Comparison of ENCODE assay signal across 8 mouse cellular contexts in genomic region chr2:75977752-75978368, GRCm38 (mm10). TPM values are rescaled to one million over a fixed set of nuclear protein-coding genes. Genes with fewer than 3 reads are reported as not detected.
DNase-seq lines count a peak whose midpoint lies in the region; ATAC-seq lines count a peak whose summit lies in the region.
"Not testable (repeated sequence)": the region's sequence is repeated elsewhere in the genome, so short reads cannot be mapped to it uniquely, and the experiment has no call there.

Gene Ttc30a2 (minus strand): TSS chr2:75978170.

- 25% methylated on average over 17 of the region's 24 CpGs for WGBS in embryonic facial prominence, embryonic 11.5 days
- WGBS in heart, embryonic 13.5 days, result 29% methylated on average over 17 of the region's 24 CpGs
- 28% methylated on average over 19 of the region's 24 CpGs for WGBS in neural tube, embryonic 11.5 days

- H3K4me3 ChIP-seq in embryonic facial prominence, embryonic 11.5 days (ENCODE audit: low read depth, low read length); neural tube, embryonic 11.5 days (ENCODE audit: low read depth, low read length): not testable (repeated sequence)
- peak within 1 kb of the TSS; percentile 33 for H3K4me3 ChIP-seq in heart, embryonic 13.5 days

- H3K36me3 ChIP-seq in embryonic facial prominence, embryonic 11.5 days (replicated peaks; ENCODE audit: control insufficient read depth, insufficient read depth, low read depth, low read length); heart, embryonic 13.5 days; neural tube, embryonic 11.5 days (ENCODE audit: control insufficient read depth, insufficient read depth, low read length): not testable (repeated sequence)

- H3K4me2 ChIP-seq in embryonic facial prominence, embryonic 11.5 days (ENCODE audit: low read depth, low read length); neural tube, embryonic 11.5 days (ENCODE audit: low read depth): not testable (repeated sequence)
- H3K4me2 ChIP-seq in heart, embryonic 13.5 days, result peak within 1 kb of the TSS; percentile 56

- not testable (repeated sequence) for H3K9me3 ChIP-seq in embryonic facial prominence, embryonic 11.5 days (replicated peaks; ENCODE audit: control insufficient read depth, low read length); heart, embryonic 13.5 days; neural tube, embryonic 11.5 days (ENCODE audit: control insufficient read depth, low read length)

- H3K4me1 ChIP-seq in embryonic facial prominence, embryonic 11.5 days (ENCODE audit: control insufficient read depth, insufficient read depth, low read length); neural tube, embryonic 11.5 days (ENCODE audit: control insufficient read depth, insufficient read depth, low read length): not testable (repeated sequence)
- peaks cover 12% of the 10 kb centered on the region for H3K4me1 ChIP-seq in heart, embryonic 13.5 days

- H3K27ac ChIP-seq in embryonic facial prominence, embryonic 11.5 days (replicated peaks; ENCODE audit: low read depth, low read length); heart, embryonic 13.5 days (replicated peaks); neural tube, embryonic 11.5 days (ENCODE audit: low read depth, low read length): not testable (repeated sequence)

- peak; percentile 90 for DNase-seq in ZHBTc4 (ENCODE audit: low read depth, low spot score)
- DNase-seq in embryonic facial prominence, embryonic 11.5 days (ENCODE audit: low spot score), result not testable (repeated sequence)
- DNase-seq in induced T-regulatory cell, adult 2 months (ENCODE audit: low read depth), result peak; percentile 37
- DNase-seq in layer of hippocampus, postnatal 10 days (ENCODE audit: low spot score in 2 of 2), result peak; percentile 10 to 31
- DNase-seq in lung, postnatal 25 days (ENCODE audit: low spot score), result peak; percentile 56
- DNase-seq in neural tube, embryonic 11.5 days (ENCODE audit: low spot score), result peak; percentile 44
- DNase-seq in thymus, postnatal 10 days (ENCODE audit: low spot score in 2 of 2), result peak; percentile 29

- 0 out of 2 replicates have a peak, but pooled peaks have one; percentile 54 for ATAC-seq in embryonic facial prominence, embryonic 11.5 days (replicated peaks; ENCODE audit: insufficient number of reproducible peaks, low FRiP score, low TSS enrichment, low read depth)
- not testable (repeated sequence) for ATAC-seq in heart, embryonic 13.5 days (ENCODE audit: extremely low read depth, insufficient number of reproducible peaks, low FRiP score, low TSS enrichment); neural tube, embryonic 11.5 days (ENCODE audit: insufficient read depth, low FRiP score, low TSS enrichment)

- H3K9ac ChIP-seq in embryonic facial prominence, embryonic 11.5 days (replicated peaks; ENCODE audit: low read length); heart, embryonic 13.5 days; neural tube, embryonic 11.5 days (ENCODE audit: low read length): not testable (repeated sequence)

- not testable (repeated sequence) for H3K27me3 ChIP-seq in embryonic facial prominence, embryonic 11.5 days (ENCODE audit: control insufficient read depth, insufficient read depth, low read length); heart, embryonic 13.5 days (replicated peaks); neural tube, embryonic 11.5 days (ENCODE audit: control insufficient read depth, insufficient read depth, low read length)

RNA-seq across cellular contexts. Expression of gene Ttc30a2, which starts in this region (rescaled TPM):
- polyA plus RNA-seq in embryonic facial prominence, embryonic 11.5 days (2014; fragmentation: Nextera tagmentation; extraction: Ambion mirVana), result 0.31 and 0.70 TPM in 2 replicates
- 0.99 and 1.2 TPM in 2 replicates for polyA plus RNA-seq in heart, embryonic 13.5 days (2015; fragmentation: Nextera tagmentation; extraction: Ambion mirVana)
- under 1 TPM; 0.27 to 0.45 TPM for total RNA-seq in layer of hippocampus, postnatal 10 days (2021)
- 1.0 and 1.4 TPM in 2 replicates for polyA plus RNA-seq in neural tube, embryonic 11.5 days (2014; fragmentation: Nextera tagmentation; extraction: Ambion mirVana)

Comparison
In these comparisons a context has a peak if more than half of its experiments do, and no peak if none do; other contexts are left out.
1. Peak in ATAC-seq in embryonic facial prominence, embryonic 11.5 days; RNA of the gene not detected or under 1 TPM.
2. Peak in DNase-seq in layer of hippocampus, postnatal 10 days; RNA of the gene not detected or under 1 TPM.